ENCODE assay signal across 9 mouse cellular contexts in genomic region chr6:6863160-6863870, GRCm38 (mm10). TPM values are rescaled to one million over a fixed set of nuclear protein-coding genes. Genes with fewer than 3 reads are reported as not detected.
DNase-seq lines count a peak whose midpoint lies in the region; ATAC-seq and TF ChIP-seq lines count a peak whose summit lies in the region.
"Had no signal": no experiment of that assay in that cellular context is flagged by ENCODE, and none has a peak within 500 bp of the region (broad histone marks: within the 10 kb centered on the region; RNA-seq: fewer than 3 reads in every experiment).

Gene Dlx6 (plus strand): TSS chr6:6863334.

- no peak for TF ChIP-seq CTCF in heart, adult 2 months (IDR thresholded peaks at IDR 0.05)
- TF ChIP-seq CTCF in E14TG2a.4 (conservative IDR thresholded peaks at IDR 0.05; ENCODE audit: low read length), result no peak
- no peak for TF ChIP-seq CTCF in embryonic fibroblast, embryonic 13.5 days (IDR thresholded peaks at IDR 0.05; ENCODE audit: borderline replicate concordance, insufficient read depth, low read length)
- no peak for TF ChIP-seq CTCF in midbrain, postnatal 0 days (IDR thresholded peaks at IDR 0.05)

- intact Hi-C loops in heart, adult 2 months (cut with DNase I), result no loop called here

- H3K9me3 ChIP-seq in E14TG2a.4 (ENCODE audit: low read length), result no peaks in the 10 kb centered on the region
- no peaks in the 10 kb centered on the region for H3K9me3 ChIP-seq in midbrain, postnatal 0 days (ENCODE audit: low read length)

- TF ChIP-seq POLR2A in heart, adult 2 months (IDR thresholded peaks at IDR 0.05; ENCODE audit: insufficient read depth, low read depth, low read length), result no peak
- TF ChIP-seq POLR2A in embryonic fibroblast, embryonic 13.5 days (IDR thresholded peaks at IDR 0.05; ENCODE audit: low read depth, low read length), result no peak

- H3K4me2 ChIP-seq in midbrain, postnatal 0 days (ENCODE audit: low read depth, low read length, poor library complexity, severe bottlenecking), result peak within 1 kb of the TSS; percentile 51

- H3K4me3 ChIP-seq in heart, adult 2 months, result peak within 1 kb of the TSS; percentile 34; the same call in 1 of the 2 replicates
- peak within 1 kb of the TSS; percentile 61 for H3K4me3 ChIP-seq in E14TG2a.4 (replicated peaks; ENCODE audit: low read length)
- peak within 1 kb of the TSS; percentile 43 for H3K4me3 ChIP-seq in embryonic fibroblast, embryonic 13.5 days (ENCODE audit: insufficient read depth, low read length)
- peak within 1 kb of the TSS; percentile 27 for H3K4me3 ChIP-seq in midbrain, postnatal 0 days (ENCODE audit: low read depth, low read length)

- H3K27ac ChIP-seq in heart, adult 2 months, result no peak within 1 kb of the TSS
- no peak within 1 kb of the TSS for H3K27ac ChIP-seq in embryonic fibroblast, embryonic 13.5 days (ENCODE audit: insufficient read depth, low read length)
- H3K27ac ChIP-seq in midbrain, postnatal 0 days (ENCODE audit: low read depth, low read length), result no peak within 1 kb of the TSS

- WGBS in heart, adult 2 months, result 1% methylated on average over 42 of the region's 52 CpGs
- under 1% methylated on average over 34 of the region's 52 CpGs for WGBS in midbrain, postnatal 0 days

- H3K27me3 ChIP-seq in heart, adult 2 months (ENCODE audit: control insufficient read depth, insufficient read depth, low read length), result peaks cover 42% of the 10 kb centered on the region
- peaks cover 91% of the 10 kb centered on the region for H3K27me3 ChIP-seq in E14TG2a.4 (ENCODE audit: insufficient read depth, low read length)
- peaks cover 73% of the 10 kb centered on the region for H3K27me3 ChIP-seq in midbrain, postnatal 0 days (ENCODE audit: insufficient read depth, low read length)

- H3K36me3 ChIP-seq in heart, adult 2 months (ENCODE audit: control insufficient read depth, insufficient read depth, low read length), result no peaks in the 10 kb centered on the region
- H3K36me3 ChIP-seq in E14TG2a.4 (ENCODE audit: insufficient read depth, low read length), result no peaks in the 10 kb centered on the region
- H3K36me3 ChIP-seq in midbrain, postnatal 0 days (ENCODE audit: insufficient read depth, low read length), result no peaks in the 10 kb centered on the region

- ATAC-seq in midbrain, postnatal 0 days (ENCODE audit: low FRiP score), result peak; percentile 50

- H3K79me2 ChIP-seq in heart, adult 2 months (replicated peaks; ENCODE audit: control insufficient read depth, insufficient read depth, low read length), result no peaks in the 10 kb centered on the region

- H3K9ac ChIP-seq in heart, adult 2 months (ENCODE audit: low read depth, low read length), result peak within 1 kb of the TSS; percentile 1; the same call in 1 of the 2 replicates
- no peak within 1 kb of the TSS for H3K9ac ChIP-seq in midbrain, postnatal 0 days (replicated peaks; ENCODE audit: low read length, poor library complexity, severe bottlenecking)

- DNase-seq in heart, adult 2 months, result peak; percentile 31 to 42
- no peak for DNase-seq in heart, adult 18-20 months
- peak; percentile 46 for DNase-seq in kidney, postnatal 10 days
- DNase-seq in midbrain, postnatal 0 days (ENCODE audit: low spot score), result no peak
- no peak for DNase-seq in urinary bladder, adult 2 months (ENCODE audit: low spot score)
- no peak for DNase-seq in layer of hippocampus, adult 9-10 months (ENCODE audit: low spot score)

- TF ChIP-seq EP300 in heart, adult 2 months (IDR thresholded peaks at IDR 0.05; ENCODE audit: insufficient read depth, low read depth, low read length), result no peak

- H3K4me1 ChIP-seq in heart, adult 2 months (ENCODE audit: control insufficient read depth, insufficient read depth, low read length), result peaks cover 2% of the 10 kb centered on the region
- peaks cover 49% of the 10 kb centered on the region for H3K4me1 ChIP-seq in E14TG2a.4 (replicated peaks; ENCODE audit: low read depth, low read length)
- 0 out of 2 replicates have a peak, but pooled peaks cover 3% of the 10 kb centered on the region for H3K4me1 ChIP-seq in embryonic fibroblast, embryonic 13.5 days (ENCODE audit: control insufficient read depth, insufficient read depth, low read length)
- H3K4me1 ChIP-seq in midbrain, postnatal 0 days (ENCODE audit: insufficient read depth, low read length), result no peaks in the 10 kb centered on the region

RNA-seq across cellular contexts. Expression of gene Dlx6, which starts in this region (rescaled TPM):
- not detected for total RNA-seq in heart, adult 2 months (2021)
- polyA plus RNA-seq in heart, adult 2 months (2012; rRNA removed), result not detected in 2 replicates
- not detected for total RNA-seq in heart, adult 18-20 months (2021)
- polyA plus RNA-seq in embryonic fibroblast, embryonic 13.5 days (2011; ENCODE audit: insufficient read length, low read depth, missing spikeins), result 1.0 TPM in 1 of 2 replicates, not detected in the other
- 0.57 and 1.5 TPM in 2 replicates for total RNA-seq in midbrain, postnatal 0 days (2014; rRNA removed)
- polyA plus RNA-seq in midbrain, postnatal 0 days (2015; fragmentation: Nextera tagmentation; extraction: Ambion mirVana), result 0.81 and 1.1 TPM in 2 replicates
- not detected in 2 replicates for polyA plus RNA-seq in urinary bladder, adult 2 months (2012; rRNA removed)
- total RNA-seq: liver, adult 2 months had no signal
- polyA plus RNA-seq: liver, adult 2 months had no signal

Comparison
In these comparisons a context has a peak if more than half of its experiments do, and no peak if none do; other contexts are left out.
1. Peak in DNase-seq, H3K4me3 ChIP-seq and H3K9ac ChIP-seq in heart, adult 2 months; RNA of the gene not detected or under 1 TPM.